Mouse (Mus musculus) CH12F3 (cell line): ENCODE measurements around the gene Frmd8.
"Not testable (repeated sequence)": the region's sequence is repeated elsewhere in the genome, so short reads cannot be mapped to it uniquely, and the experiment has no call there.

Source experiments
- in situ Hi-C: fragments of 300-500 bp; cut with MboI; formaldehyde crosslinking; loops from 2 replicates; pipeline ENCODE4 v1.14.3; 2020; ENCODE audit warnings: low sequenced_read_pairs

Gene Frmd8

GRCm38 (mm10) chr19:5827456-5828154 lies 47.5 kb downstream of the Frmd8 start:
- in situ Hi-C loops: no loop called here

DNA sequence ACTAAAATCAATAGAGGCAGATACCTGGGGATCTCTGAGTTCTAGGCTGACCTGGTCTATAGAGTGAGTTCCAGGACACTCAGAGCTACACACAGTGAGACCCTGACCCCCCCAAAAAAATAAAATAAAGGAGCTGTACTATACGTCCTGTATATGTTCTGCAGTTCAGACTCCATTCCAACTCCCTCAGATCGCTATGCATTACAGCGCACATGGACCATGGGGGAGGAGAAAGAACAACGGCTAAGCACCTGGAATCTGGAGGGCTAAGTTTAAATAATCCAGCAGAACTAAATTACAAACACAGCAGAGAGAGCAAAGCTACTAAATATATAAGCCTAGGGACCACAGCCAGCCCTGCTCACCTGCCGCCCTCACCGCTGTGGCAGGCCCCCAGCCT lies 48.0 kb downstream of the Frmd8 start:
- in situ Hi-C loops: no loop called here

- in situ Hi-C loops: no loop called here
Measured at GRCm38 (mm10) chr19:5826731-5827002, 48.4 kb downstream of the Frmd8 start.

GRCm38 (mm10) chr19:5825901-5826730 lies 49.0 kb downstream of the Frmd8 start:
- in situ Hi-C loops: no loop called here

- in situ Hi-C loops: no loop called here
Measured at GRCm38 (mm10) chr19:5824826-5825617, 50.1 kb downstream of the Frmd8 start.

DNA sequence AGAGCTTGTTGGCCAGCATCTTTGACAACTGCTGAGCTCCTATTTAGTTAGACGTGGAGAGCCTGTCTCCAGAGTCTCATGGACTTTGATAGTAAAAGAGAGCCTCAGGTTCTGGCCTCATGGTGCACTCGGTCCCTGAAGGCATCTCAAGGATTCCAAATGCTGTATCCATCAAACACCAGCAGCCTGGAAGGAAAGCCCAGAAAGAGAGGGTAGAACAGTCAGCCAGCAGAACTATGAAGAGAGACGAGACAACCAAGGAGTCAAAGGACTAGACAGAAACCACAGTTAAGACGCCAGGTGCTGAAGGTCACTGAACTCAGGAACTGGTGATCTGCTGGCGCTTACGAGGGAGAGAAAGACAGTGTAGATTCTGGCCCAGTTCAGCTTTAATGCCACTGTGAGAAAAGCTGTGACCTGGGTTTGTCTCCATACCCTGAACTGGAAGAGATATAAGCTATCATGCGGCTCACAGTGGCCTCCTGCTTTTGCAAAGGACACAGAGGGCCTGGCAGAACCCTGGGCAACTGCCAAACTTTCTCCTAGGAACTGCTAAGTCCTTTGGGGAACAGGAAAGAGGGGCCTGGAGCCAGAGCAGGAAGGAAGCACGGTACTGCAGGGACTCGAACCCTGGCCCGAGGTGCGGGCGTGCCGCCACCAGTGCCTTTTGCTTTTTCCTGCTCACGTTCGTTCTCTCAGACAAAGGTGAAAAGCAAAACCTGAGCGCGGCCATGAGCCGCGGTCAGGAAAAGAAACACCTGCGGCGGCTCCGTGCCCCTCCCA lies 50.8 kb downstream of the Frmd8 start:
- in situ Hi-C loops: no loop called here

GRCm38 (mm10) chr19:5823266-5823839 lies 51.7 kb downstream of the Frmd8 start:
- in situ Hi-C loops: no loop called here

GRCm38 (mm10) chr19:5822834-5823205 lies 52.3 kb downstream of the Frmd8 start:
- in situ Hi-C loops: no loop called here

DNA sequence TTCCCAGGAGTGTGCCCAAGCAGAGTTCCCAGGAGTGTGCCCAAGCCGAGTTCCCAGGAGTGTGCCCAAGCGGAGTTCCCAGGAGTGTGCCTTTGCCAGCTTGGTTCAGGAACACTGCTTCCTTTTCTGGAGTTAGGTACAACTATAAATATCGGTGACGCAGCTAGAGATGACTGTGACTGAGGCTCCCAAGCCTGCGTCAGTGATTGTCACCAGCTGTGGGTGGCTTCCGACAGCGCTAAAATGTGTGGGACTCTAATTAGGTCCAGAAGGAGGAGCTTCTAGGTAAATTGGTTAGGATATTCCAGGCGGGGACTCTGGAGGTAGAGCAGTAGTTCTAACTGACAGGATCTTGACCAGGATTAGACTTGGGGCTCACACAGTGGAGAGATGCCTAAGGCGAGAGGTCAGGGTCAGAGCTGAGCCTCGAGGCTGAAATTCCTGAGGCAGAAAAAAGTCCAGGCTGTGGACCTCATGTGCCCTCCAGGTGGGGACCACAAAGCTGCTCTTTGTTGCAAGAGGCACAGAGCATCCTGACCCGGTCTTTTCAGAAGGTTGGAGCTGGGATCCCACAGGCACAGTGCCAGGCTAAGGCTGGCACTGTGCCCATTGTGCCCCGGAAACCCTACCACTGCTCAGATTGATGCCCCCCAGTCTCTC lies 52.8 kb downstream of the Frmd8 start:
- in situ Hi-C loops: no loop called here

GRCm38 (mm10) chr19:5821847-5822173 lies 53.3 kb downstream of the Frmd8 start:
- in situ Hi-C loops: no loop called here

- in situ Hi-C loops: no loop called here
Measured at GRCm38 (mm10) chr19:5819549-5819948, 55.5 kb downstream of the Frmd8 start.

DNA sequence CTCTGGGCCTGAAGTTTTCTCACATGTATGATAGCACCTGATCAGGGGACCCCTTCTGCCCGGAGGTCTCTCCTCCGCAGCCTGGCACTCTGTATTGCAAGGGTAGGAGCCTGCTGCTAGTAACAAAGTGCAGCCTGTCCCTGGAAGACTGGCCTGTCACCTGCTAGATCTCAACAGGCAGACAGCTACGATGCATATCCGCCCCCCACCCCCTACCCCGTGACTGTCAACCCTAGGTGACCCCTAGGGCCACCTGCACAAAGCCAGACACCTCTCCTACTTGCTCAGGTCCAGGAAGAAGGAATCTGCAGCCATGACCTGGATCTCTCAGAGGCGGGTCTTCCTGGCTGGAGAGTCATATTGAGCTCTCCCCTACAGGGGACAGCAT lies 56.5 kb downstream of the Frmd8 start:
- in situ Hi-C loops: no loop called here

DNA sequence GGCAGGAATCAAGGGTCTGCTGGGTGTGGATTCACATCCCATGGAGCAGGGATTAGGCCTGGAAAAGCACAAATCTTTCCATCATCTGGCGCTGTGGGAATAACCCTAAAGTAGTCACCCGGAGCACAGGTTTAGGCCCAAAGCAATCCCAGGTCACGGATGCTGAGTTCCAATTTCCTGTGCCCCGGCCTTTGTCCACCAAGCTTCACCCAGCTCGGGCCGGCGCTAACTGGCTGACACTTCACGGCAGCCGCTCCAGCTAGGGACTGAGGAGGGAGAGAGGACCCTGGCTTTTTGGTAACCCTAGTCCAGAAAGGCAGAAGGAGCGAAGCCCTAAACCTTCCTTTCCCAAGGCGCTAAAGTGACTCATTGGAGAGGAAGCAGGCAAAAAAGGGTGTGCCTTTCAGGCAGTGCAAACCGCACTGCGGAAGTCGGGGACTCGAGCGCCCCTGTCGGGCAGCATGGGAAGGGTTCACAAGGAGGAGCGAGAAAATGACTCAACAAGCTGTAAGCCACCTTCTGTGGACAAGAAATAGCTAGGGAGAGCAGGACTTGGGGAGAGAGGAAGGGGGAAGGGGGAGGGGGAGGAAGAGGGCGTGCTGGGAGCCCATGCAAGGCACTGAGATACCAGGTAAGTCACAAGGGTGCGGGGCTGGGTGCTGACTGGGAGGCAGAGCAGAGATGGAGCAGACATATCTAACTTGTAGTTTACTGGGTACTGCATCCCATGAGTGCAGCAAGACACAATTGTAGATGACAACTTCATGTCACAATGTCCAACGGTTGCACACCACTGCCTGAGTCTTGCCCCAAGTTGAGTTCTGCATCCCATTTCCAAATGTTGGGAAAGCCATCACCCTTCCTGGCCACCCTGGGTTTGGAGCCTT lies 57.1 kb downstream of the Frmd8 start:
- in situ Hi-C loops: no loop called here

- in situ Hi-C loops: no loop called here
Measured at GRCm38 (mm10) chr19:5815928-5816327, 59.1 kb downstream of the Frmd8 start.

- in situ Hi-C loops: no loop called here
Measured at GRCm38 (mm10) chr19:5815010-5815409, 60.1 kb downstream of the Frmd8 start.

- in situ Hi-C loops: not testable (repeated sequence)
Measured at GRCm38 (mm10) chr19:5814048-5814447, 61.0 kb downstream of the Frmd8 start.

DNA sequence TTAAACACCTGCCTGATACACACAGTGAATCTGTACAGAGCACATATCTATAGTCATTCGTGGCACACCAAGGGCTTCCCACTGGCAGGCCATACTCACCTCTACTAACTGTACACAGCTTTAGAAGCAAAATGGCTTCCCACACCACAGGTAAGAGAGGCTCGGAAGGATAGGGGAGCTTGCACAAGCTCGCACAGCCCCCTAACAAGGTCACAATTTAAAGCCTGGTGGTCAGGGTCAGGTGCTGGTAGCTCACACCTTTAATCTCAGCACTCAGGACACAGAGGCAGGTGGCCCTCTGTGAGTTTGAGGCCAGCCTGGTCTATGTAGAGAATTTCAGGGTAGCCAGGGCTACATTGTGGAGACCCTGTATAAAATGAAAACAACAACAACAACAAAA lies 61.5 kb downstream of the Frmd8 start:
- in situ Hi-C loops: no loop called here

DNA sequence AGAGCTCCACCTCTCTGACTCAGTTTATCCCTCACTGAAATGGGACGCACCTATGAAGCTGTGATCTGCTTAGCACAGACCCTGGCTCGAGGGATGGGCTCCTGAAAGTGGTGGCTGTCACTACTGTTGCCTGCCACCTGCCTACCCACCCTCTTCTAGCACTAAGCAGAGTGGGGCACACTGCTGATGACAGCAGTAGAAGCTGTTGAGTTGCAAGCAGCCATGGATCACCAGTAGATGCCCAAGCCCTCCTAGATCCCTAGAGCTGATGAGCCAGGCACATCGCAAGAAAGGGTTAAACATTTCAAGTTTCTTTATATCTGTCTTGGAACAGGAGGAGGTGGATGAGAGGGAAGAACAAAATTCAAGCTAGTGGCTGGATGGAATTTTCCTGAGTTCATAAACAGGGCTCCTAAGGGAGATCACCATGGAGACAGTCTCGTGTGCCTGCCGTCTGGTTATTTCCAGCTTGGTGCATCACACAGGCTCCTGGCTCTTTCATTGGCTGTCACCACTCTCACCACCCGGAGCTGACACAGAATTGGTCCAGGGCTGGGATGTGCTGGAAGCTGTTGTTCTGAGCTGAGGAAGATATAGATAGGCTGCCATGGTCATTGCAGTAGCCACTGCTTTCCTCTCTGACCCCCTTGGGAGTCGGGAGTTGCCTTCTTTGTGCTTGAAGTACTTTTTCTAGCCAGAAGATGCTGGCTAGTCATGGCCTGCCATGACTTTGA lies 63.1 kb downstream of the Frmd8 start:
- in situ Hi-C loops: no loop called here
